Mouse (Mus musculus) hindbrain, postnatal 0 days (tissue): ENCODE results near the gene Mta3. TPM values are rescaled to one million over a fixed set of nuclear protein-coding genes. Genes with fewer than 3 reads are reported as not detected.

Experiments used
- ATAC-seq: fragments of 200-750 bp; cut with Nextera tagmentation; 2 replicates; pipeline ENCODE4 v1.8.0; 2017; ENCODE audit warnings: mild to moderate bottlenecking, moderate TSS enrichment, moderate library complexity
- DNase-seq: peaks from one replicate; pipeline ENCODE4 v3.0.0-alpha.2; 2015; ENCODE audit warnings: low spot score
- H3K27ac ChIP-seq: fragments of 300-500 bp; sonication (generic); 2 replicates; pipeline ENCODE4 v1.5.1; 2014; ENCODE audit warnings: mild to moderate bottlenecking
- H3K27me3 ChIP-seq: fragments of 300-500 bp; sonication (generic); 2 replicates; pipeline ENCODE4 v1.6.1; 2014; ENCODE audit warnings: low read length, mixed read lengths; ENCODE audit not compliant: insufficient read depth
- H3K36me3 ChIP-seq: fragments of 300-500 bp; sonication (generic); 2 replicates; pipeline ENCODE4 v1.6.1; 2014; ENCODE audit warnings: low read length, mixed read lengths; ENCODE audit not compliant: insufficient read depth
- H3K4me1 ChIP-seq: fragments of 300-500 bp; sonication (generic); 2 replicates; pipeline ENCODE4 v1.6.1; 2014; ENCODE audit warnings: antibody characterized with exemption, low read length, mixed read lengths; ENCODE audit not compliant: insufficient read depth
- H3K4me2 ChIP-seq: fragments of 300-500 bp; sonication (generic); 2 replicates; pipeline ENCODE4 v1.6.1; 2014; ENCODE audit warnings: low read depth, mild to moderate bottlenecking, low read length, moderate library complexity, mixed read lengths
- H3K4me3 ChIP-seq: fragments of 300-500 bp; sonication (generic); 2 replicates; pipeline ENCODE4 v1.5.1; 2014; ENCODE audit warnings: low read length
- H3K9ac ChIP-seq: fragments of 300-500 bp; sonication (generic); replicated peaks from 2 replicates; pipeline ENCODE4 v1.6.1; 2014; ENCODE audit warnings: mild to moderate bottlenecking, low read length, moderate library complexity, mixed read lengths
- H3K9me3 ChIP-seq: fragments of 300-500 bp; sonication (generic); 2 replicates; pipeline ENCODE4 v1.6.1; 2016; ENCODE audit warnings: low read length, mixed read lengths
- CTCF ChIP-seq: IDR thresholded peaks from 2 replicates; pipeline ENCODE4 v1.5.1; 2016; ENCODE audit warnings: antibody characterized with exemption, control low read depth, low read depth
- WGBS: fragments of 180-500 bp; shearing (Covaris S2); extraction: QIAGEN DNeasy Blood & Tissue Kit; methylation state at CpG from one replicate; pipeline ENCODE4 v1.1.7; 2014; 5-methylcytosine and 5-hydroxymethylcytosine counted together
- polyA plus RNA-seq: library from polyadenylated mRNA; unstranded; fragments of >200 nt; fragmentation: Nextera tagmentation; extraction: Ambion mirVana; gene quantifications from 2 replicates; pipeline ENCODE4 v1.2.1, GENCODE M21; 2015
- total RNA-seq: library from RNA; depleted of rRNA; stranded (reverse); fragments of >200 nt; gene quantifications from 2 replicates; pipeline ENCODE4 v1.2.3, GENCODE M21; 2014

Mta3 gene
- total and polyA plus RNA-seq, 2 experiments from 2014 or later: 31.7 to 36.8 TPM

- Histone ChIP-seq H3K36me3 (no peaks in the 10 kb centered on the region), H3K4me1 (no peaks in the 10 kb centered on the region), H3K9ac (no peak overlapping the region), H3K27me3 (no peaks in the 10 kb centered on the region), H3K4me2 (no peak overlapping the region), H3K4me3 (no peak overlapping the region), H3K27ac (no peak overlapping the region), H3K9me3 (no peaks in the 10 kb centered on the region)
- TF ChIP-seq CTCF: peak; percentile 67
- DNase-seq: peak; percentile 41
- no peak for ATAC-seq
- 51% methylated on average over 5 of the region's 5 CpGs for WGBS
Observed at GRCm38 (mm10) chr17:83732801-83733200, 26.8 kb downstream of the Mta3 start.

GRCm38 (mm10) chr17:83736701-83737100 lies 30.7 kb downstream of the Mta3 start:
- Histone ChIP-seq H3K27me3 (no peaks in the 10 kb centered on the region), H3K4me2 (no peak overlapping the region), H3K4me3 (no peak overlapping the region), H3K27ac (no peak overlapping the region), H3K36me3 (0 out of 2 replicates have a peak, but pooled peaks cover 4% of the 10 kb centered on the region), H3K9me3 (no peaks in the 10 kb centered on the region), H3K9ac (no peak overlapping the region), H3K4me1 (0 out of 2 replicates have a peak, but pooled peaks cover 4% of the 10 kb centered on the region)
- no peak for TF ChIP-seq CTCF
- DNase-seq: no peak
- 97% methylated on average over 9 of the region's 9 CpGs for WGBS
- no peak for ATAC-seq

DNA sequence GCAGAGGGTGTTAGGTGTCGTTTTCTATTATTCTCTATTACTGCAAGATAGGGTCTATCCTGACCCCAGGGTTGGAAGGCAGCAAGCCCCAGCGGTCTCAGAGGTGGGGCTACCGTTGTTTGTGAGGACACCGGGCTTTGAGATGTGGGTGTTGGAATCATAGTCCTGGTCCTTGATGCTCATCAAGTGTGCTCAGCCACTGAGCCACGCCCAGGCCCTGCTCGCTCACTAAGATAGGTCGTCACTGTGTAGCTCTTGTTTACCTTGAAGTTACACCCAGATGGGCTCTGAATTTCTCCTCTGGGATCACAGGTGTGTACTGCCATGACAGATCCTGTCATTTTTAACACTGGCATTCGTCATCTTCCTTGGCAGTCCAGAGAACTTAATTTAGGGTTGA lies 31.8 kb downstream of the Mta3 start:
- Histone ChIP-seq H3K4me2 (no peak overlapping the region), H3K4me1 (0 out of 2 replicates have a peak, but pooled peaks cover 4% of the 10 kb centered on the region), H3K27ac (no peak overlapping the region), H3K9ac (no peak overlapping the region), H3K27me3 (no peaks in the 10 kb centered on the region), H3K36me3 (0 out of 2 replicates have a peak, but pooled peaks cover 4% of the 10 kb centered on the region), H3K4me3 (no peak overlapping the region), H3K9me3 (no peaks in the 10 kb centered on the region)
- DNase-seq (no peak), ATAC-seq (no peak)
- no peak for TF ChIP-seq CTCF
- 93% methylated on average over 8 of the region's 8 CpGs for WGBS

GRCm38 (mm10) chr17:83740135-83740676 lies 34.2 kb downstream of the Mta3 start:
- H3K4me1 ChIP-seq: 0 out of 2 replicates have a peak, but pooled peaks cover 4% of the 10 kb centered on the region
- 59% methylated on average over 7 of the region's 7 CpGs for whole genome bisulfite sequencing
- ATAC-seq (no peak), DNase-seq (no peak)
- no peak overlapping the region for H3K9ac ChIP-seq
- H3K4me2 ChIP-seq: no peak overlapping the region
- H3K27me3 ChIP-seq: no peaks in the 10 kb centered on the region
- no peaks in the 10 kb centered on the region for H3K9me3 ChIP-seq
- H3K36me3 ChIP-seq: peaks cover 8% of the 10 kb centered on the region; the same call in 1 of the 2 replicates
- TF ChIP-seq CTCF: no peak
- H3K4me3 ChIP-seq: no peak overlapping the region
- H3K27ac ChIP-seq: peak overlapping the region; percentile 11; the same call in 1 of the 2 replicates

DNA sequence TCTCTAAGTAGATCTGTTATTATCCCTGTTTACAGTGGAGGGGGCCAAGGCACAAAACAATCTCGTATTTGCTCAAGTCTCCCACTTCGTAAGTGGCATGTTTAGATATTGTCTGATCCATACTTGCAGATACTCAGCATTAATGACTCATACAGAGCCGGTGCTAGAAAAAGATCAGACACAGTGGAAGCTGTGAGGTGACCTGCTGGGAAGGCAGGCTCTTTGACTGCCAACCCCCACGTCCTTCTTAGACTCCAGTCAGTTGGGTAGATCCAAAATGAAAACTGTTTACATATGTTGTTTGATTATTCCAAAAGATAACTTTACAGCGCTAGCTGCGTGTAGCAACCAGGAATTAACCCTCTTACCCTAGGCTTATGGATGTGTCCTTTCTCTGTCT lies 35.3 kb downstream of the Mta3 start:
- H3K9me3 ChIP-seq: no peaks in the 10 kb centered on the region
- H3K4me1 ChIP-seq: 0 out of 2 replicates have a peak, but pooled peaks cover 4% of the 10 kb centered on the region
- no peak overlapping the region for H3K4me2 ChIP-seq
- no peak for ATAC-seq
- 64% methylated on average over 6 of the region's 6 CpGs for WGBS
- H3K27ac ChIP-seq: 0 out of 2 replicates have a peak overlapping the region, but pooled peaks have one; percentile 11
- H3K4me3 ChIP-seq: no peak overlapping the region
- no peaks in the 10 kb centered on the region for H3K27me3 ChIP-seq
- H3K36me3 ChIP-seq: peaks cover 8% of the 10 kb centered on the region; the same call in 1 of the 2 replicates
- DNase-seq: no peak
- TF ChIP-seq CTCF: no peak
- H3K9ac ChIP-seq: no peak overlapping the region

DNA sequence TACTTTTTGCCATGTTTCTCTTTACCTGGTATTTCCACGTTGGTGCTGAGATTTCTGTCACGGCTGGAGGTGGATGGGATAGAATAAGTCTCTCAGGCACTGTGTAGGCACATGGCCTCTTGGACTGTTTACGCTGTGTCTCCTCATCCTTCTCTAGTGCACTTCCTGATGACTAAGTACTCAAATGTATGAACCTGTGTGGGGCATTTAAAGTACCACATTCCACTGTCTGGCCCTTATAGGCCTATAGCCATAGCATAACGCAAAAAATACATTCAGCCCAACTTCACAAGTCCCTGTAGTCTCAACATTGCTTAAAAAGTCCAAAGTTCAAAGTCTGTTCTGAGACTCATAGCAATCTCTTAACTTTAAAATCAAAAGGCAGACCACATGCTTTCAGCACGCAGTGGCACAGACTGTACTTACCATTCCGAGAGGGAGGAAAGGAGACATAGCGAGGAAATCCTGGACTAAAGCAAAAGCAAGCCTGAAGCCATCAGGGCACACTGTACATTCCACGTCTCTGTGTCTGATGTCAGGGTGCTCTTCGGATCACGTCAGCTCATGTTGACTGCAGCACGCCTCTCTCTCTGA lies 38.4 kb downstream of the Mta3 start:
- Histone ChIP-seq H3K4me1 (0 out of 2 replicates have a peak, but pooled peaks cover 4% of the 10 kb centered on the region), H3K4me3 (no peak overlapping the region), H3K27me3 (no peaks in the 10 kb centered on the region), H3K9ac (no peak overlapping the region), H3K9me3 (no peaks in the 10 kb centered on the region), H3K27ac (no peak overlapping the region), H3K36me3 (peaks cover 8% of the 10 kb centered on the region; the same call in 1 of the 2 replicates), H3K4me2 (no peak overlapping the region)
- no peak for ATAC-seq
- WGBS: 97% methylated on average over 11 of the region's 11 CpGs
- no peak for TF ChIP-seq CTCF
- no peak for DNase-seq
